Mouse (Mus musculus): ENCODE measurements at regions not wholly inside any gene's neighbourhood (a gene's known extent, or its start where the extent isn't known, plus 50 kb on each side); places are given as distances from the start of the nearest gene placed in this dataset.

DNA sequence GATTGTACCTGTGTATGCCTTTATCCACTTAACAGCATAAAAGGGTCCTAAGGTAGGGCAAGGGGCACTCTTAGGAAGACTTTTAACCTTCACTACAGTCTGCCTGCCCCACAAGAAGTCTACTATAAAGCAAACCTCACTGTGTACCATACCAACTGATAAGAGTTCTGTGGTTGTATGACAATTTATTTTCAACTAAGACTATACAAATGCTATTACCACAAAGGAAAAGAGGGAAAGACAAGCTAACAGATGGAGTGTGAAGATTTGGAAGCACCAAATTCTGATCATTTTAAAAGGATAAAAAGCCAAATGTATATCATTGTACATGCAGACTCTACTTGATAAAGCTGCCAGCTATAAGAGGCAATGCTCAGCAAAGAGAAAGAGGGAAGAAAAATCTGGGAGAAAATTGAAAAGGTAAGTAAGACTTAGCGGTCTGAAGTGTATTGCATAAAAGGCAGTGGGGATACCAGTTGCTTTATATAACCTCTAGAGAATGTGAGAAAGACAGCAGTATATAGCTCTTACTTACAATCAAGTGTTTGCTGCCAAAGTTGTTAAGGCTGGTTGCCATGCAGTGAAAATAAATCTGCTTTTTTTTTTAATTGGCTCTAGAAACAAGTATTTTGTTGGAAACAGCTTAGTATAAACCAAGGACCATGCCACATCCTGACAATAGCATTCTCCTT, 328.8 kb downstream of the Tex13c3 start:
- H3K4me3 ChIP-seq (ENCODE audit: insufficient read depth, low read depth, low read length), result no peak overlapping the region
- DNase-seq (ENCODE audit: extremely low read depth, low read depth, low spot score), result no peak
- 0 out of 2 replicates have a peak, but pooled peaks cover 3% of the 10 kb centered on the region for H3K4me1 ChIP-seq (ENCODE audit: control insufficient read depth, insufficient read depth, low read length)
- WGBS, result 92% methylated on average over 1 of the region's 1 CpGs
- no peaks in the 10 kb centered on the region; the same call in 1 of the 2 replicates for H3K79me2 ChIP-seq (ENCODE audit: control insufficient read depth, insufficient read depth, low read length)
- no peak overlapping the region for H3K9ac ChIP-seq (ENCODE audit: low read depth, low read length)
- no peak for TF ChIP-seq POLR2A (IDR thresholded peaks at IDR 0.05; ENCODE audit: extremely low read depth, insufficient read depth, low read length)
- TF ChIP-seq CTCF (IDR thresholded peaks at IDR 0.05; ENCODE audit: low read depth, low read length), result no peak
- H3K27me3 ChIP-seq (ENCODE audit: control insufficient read depth, insufficient read depth, low read length), result no peaks in the 10 kb centered on the region
- H3K27ac ChIP-seq (replicated peaks; ENCODE audit: insufficient read depth, low read depth, low read length), result no peak overlapping the region
- H3K36me3 ChIP-seq (ENCODE audit: control insufficient read depth, insufficient read depth, low read length), result no peaks in the 10 kb centered on the region

DNA sequence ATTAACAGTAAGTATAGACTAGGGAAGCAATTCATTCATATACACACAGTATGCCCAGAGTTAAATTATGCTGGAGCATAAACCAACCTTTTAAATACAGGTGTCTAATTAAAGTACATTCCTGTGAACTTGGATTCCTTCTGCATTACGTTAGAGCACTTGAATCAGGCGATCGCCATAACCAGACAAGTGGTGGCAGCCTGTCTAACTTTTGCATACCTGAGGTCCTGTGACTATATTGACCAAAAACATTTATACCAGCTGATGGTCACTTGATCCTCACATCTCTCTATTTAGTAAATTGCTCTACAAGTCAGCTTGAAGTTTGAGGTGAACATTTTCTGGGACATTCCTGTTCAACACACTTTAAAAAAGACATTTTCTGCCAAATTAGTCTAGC, 330.5 kb downstream of the Tex13c3 start:
- WGBS, result 93% methylated on average over 3 of the region's 3 CpGs
- Histone ChIP-seq H3K27me3 (ENCODE audit: control insufficient read depth, insufficient read depth, low read length) (no peaks in the 10 kb centered on the region), H3K27ac (replicated peaks; ENCODE audit: insufficient read depth, low read depth, low read length) (no peak overlapping the region), H3K4me1 (ENCODE audit: control insufficient read depth, insufficient read depth, low read length) (0 out of 2 replicates have a peak, but pooled peaks cover 3% of the 10 kb centered on the region), H3K36me3 (ENCODE audit: control insufficient read depth, insufficient read depth, low read length) (no peaks in the 10 kb centered on the region), H3K9ac (ENCODE audit: low read depth, low read length) (no peak overlapping the region), H3K4me3 (ENCODE audit: insufficient read depth, low read depth, low read length) (no peak overlapping the region), H3K79me2 (ENCODE audit: control insufficient read depth, insufficient read depth, low read length) (no peaks in the 10 kb centered on the region; the same call in 1 of the 2 replicates)
- no peak for DNase-seq (ENCODE audit: extremely low read depth, low read depth, low spot score)
- TF ChIP-seq CTCF (IDR thresholded peaks at IDR 0.05; ENCODE audit: low read depth, low read length) (no peak), POLR2A (IDR thresholded peaks at IDR 0.05; ENCODE audit: extremely low read depth, insufficient read depth, low read length) (no peak)

DNA sequence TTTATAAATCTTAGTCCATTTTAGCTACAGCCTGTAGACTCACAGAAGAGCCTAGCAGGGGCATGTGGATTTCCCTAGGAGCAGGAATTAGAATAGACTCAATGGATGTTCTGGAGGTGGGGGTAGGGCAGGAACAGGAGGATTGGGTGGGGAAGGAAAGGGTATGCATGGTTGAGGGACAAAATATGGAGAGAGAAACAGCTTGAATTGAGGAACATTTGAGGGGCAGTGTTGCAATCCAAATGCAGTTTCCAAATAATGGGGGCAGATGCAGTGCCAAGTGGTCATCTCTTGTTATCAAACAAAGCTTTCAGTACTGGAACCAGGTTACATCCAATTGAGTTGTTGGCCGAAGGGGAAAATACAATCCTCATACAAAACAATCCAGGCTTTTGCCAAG, 332.4 kb downstream of the Tex13c3 start:
- 0 out of 2 replicates have a peak, but pooled peaks cover 2% of the 10 kb centered on the region for H3K4me1 ChIP-seq (ENCODE audit: control insufficient read depth, insufficient read depth, low read length)
- WGBS, result 30% methylated on average over 1 of the region's 1 CpGs
- no peaks in the 10 kb centered on the region; the same call in 1 of the 2 replicates for H3K79me2 ChIP-seq (ENCODE audit: control insufficient read depth, insufficient read depth, low read length)
- H3K27me3 ChIP-seq (ENCODE audit: control insufficient read depth, insufficient read depth, low read length), result no peaks in the 10 kb centered on the region
- TF ChIP-seq POLR2A (IDR thresholded peaks at IDR 0.05; ENCODE audit: extremely low read depth, insufficient read depth, low read length), result no peak
- TF ChIP-seq CTCF (IDR thresholded peaks at IDR 0.05; ENCODE audit: low read depth, low read length), result no peak
- H3K9ac ChIP-seq (ENCODE audit: low read depth, low read length), result no peak overlapping the region
- H3K27ac ChIP-seq (replicated peaks; ENCODE audit: insufficient read depth, low read depth, low read length), result no peak overlapping the region
- H3K36me3 ChIP-seq (ENCODE audit: control insufficient read depth, insufficient read depth, low read length), result no peaks in the 10 kb centered on the region
- no peak overlapping the region for H3K4me3 ChIP-seq (ENCODE audit: insufficient read depth, low read depth, low read length)
- no peak for DNase-seq (ENCODE audit: extremely low read depth, low read depth, low spot score)

DNA sequence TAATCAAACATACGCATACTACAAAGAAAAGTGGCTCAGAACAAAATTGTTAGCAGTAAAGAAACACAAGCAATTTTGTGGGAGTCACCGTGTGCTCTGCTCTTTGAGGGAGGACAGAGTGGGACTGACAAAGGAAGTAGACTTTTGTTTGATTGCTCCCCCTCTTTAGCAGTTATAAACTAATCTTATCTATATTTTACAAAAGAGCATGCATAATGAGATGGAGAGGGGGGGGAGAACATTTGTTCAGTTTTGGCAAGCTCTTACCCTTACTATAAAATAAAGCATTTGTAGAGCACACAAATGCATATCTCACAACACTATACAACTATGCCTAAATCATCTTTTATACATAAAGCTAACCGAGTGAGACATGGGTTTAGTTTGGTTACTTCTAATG, 332.9 kb downstream of the Tex13c3 start:
- no peak overlapping the region for H3K4me3 ChIP-seq (ENCODE audit: insufficient read depth, low read depth, low read length)
- H3K4me1 ChIP-seq (ENCODE audit: control insufficient read depth, insufficient read depth, low read length), result no peaks in the 10 kb centered on the region
- H3K79me2 ChIP-seq (ENCODE audit: control insufficient read depth, insufficient read depth, low read length), result no peaks in the 10 kb centered on the region; the same call in 1 of the 2 replicates
- H3K9ac ChIP-seq (ENCODE audit: low read depth, low read length), result no peak overlapping the region
- no peak for TF ChIP-seq CTCF (IDR thresholded peaks at IDR 0.05; ENCODE audit: low read depth, low read length)
- no peak for TF ChIP-seq POLR2A (IDR thresholded peaks at IDR 0.05; ENCODE audit: extremely low read depth, insufficient read depth, low read length)
- no peak for DNase-seq (ENCODE audit: extremely low read depth, low read depth, low spot score)
- H3K27me3 ChIP-seq (ENCODE audit: control insufficient read depth, insufficient read depth, low read length), result no peaks in the 10 kb centered on the region
- H3K36me3 ChIP-seq (ENCODE audit: control insufficient read depth, insufficient read depth, low read length), result no peaks in the 10 kb centered on the region
- 95% methylated on average over 3 of the region's 3 CpGs for WGBS
- no peak overlapping the region for H3K27ac ChIP-seq (replicated peaks; ENCODE audit: insufficient read depth, low read depth, low read length)

DNA sequence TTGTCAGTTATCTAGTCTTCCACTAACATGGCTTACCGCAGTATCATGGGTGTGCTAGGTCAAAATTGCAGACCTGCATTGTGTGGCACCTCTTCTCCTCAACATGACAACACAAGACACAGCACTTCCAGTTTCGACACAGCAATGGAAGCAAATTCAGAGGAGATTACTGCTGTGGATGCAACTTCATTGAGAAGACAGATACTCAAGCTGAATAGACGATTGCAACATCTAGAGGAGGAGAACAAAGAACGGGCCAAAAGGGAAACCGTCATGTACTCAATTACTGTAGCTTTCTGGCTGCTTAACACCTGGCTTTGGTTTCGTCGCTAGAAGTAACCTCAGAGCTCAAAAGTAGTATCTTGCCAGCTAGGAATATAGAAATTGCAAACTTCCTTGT, 368.4 kb downstream of the Tex13c3 start:
- H3K9ac ChIP-seq (ENCODE audit: low read depth, low read length), result no peak overlapping the region
- TF ChIP-seq POLR2A (IDR thresholded peaks at IDR 0.05; ENCODE audit: extremely low read depth, insufficient read depth, low read length) (no peak), CTCF (IDR thresholded peaks at IDR 0.05; ENCODE audit: low read depth, low read length) (no peak)

DNA sequence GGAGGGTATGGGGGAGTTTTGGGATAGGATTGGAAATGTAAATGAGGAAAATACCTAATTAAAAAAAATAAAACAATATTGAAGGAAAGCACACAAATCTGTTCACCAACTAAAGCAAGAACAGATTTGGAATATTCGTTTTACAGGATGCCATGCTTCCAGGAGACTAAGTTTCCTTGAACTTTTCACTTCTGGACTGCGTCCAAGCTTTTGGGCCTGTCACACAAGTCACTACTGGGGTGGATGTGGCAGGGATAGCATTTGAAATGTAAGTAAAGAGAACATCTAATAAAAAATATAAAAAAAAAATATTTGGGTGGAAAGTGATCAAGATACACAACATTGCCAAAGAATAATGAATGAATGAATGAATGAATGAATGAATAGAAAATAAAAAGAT, 378.2 kb downstream of the Tex13c3 start:
- no peak for DNase-seq (ENCODE audit: extremely low read depth, low read depth, low spot score)
- Histone ChIP-seq H3K27ac (replicated peaks; ENCODE audit: insufficient read depth, low read depth, low read length) (no peak overlapping the region), H3K9ac (ENCODE audit: low read depth, low read length) (no peak overlapping the region), H3K27me3 (ENCODE audit: control insufficient read depth, insufficient read depth, low read length) (no peaks in the 10 kb centered on the region), H3K79me2 (ENCODE audit: control insufficient read depth, insufficient read depth, low read length) (no peaks in the 10 kb centered on the region), H3K4me3 (ENCODE audit: insufficient read depth, low read depth, low read length) (no peak overlapping the region), H3K4me1 (ENCODE audit: control insufficient read depth, insufficient read depth, low read length) (no peaks in the 10 kb centered on the region), H3K36me3 (ENCODE audit: control insufficient read depth, insufficient read depth, low read length) (no peaks in the 10 kb centered on the region)
- TF ChIP-seq CTCF (IDR thresholded peaks at IDR 0.05; ENCODE audit: low read depth, low read length) (no peak), POLR2A (IDR thresholded peaks at IDR 0.05; ENCODE audit: extremely low read depth, insufficient read depth, low read length) (no peak)
- 54% methylated on average over 2 of the region's 2 CpGs for WGBS

More for the DNA sequence above, 368.4 kb downstream of the Tex13c3 start:
- 61% methylated on average over 7 of the region's 7 CpGs for WGBS
- no peaks in the 10 kb centered on the region for H3K79me2 ChIP-seq (ENCODE audit: control insufficient read depth, insufficient read depth, low read length)
- H3K27ac ChIP-seq (replicated peaks; ENCODE audit: insufficient read depth, low read depth, low read length), result no peak overlapping the region
- H3K4me3 ChIP-seq (ENCODE audit: insufficient read depth, low read depth, low read length), result no peak overlapping the region
- no peaks in the 10 kb centered on the region for H3K27me3 ChIP-seq (ENCODE audit: control insufficient read depth, insufficient read depth, low read length)
- peak; percentile 44 for DNase-seq (ENCODE audit: extremely low read depth, low read depth, low spot score)
- no peaks in the 10 kb centered on the region for H3K36me3 ChIP-seq (ENCODE audit: control insufficient read depth, insufficient read depth, low read length)
- no peaks in the 10 kb centered on the region for H3K4me1 ChIP-seq (ENCODE audit: control insufficient read depth, insufficient read depth, low read length)

Data from liver, adult 2 months (tissue).